Mouse (Mus musculus): ENCODE results near the gene Smim13. TPM values are rescaled to one million over a fixed set of nuclear protein-coding genes. Genes with fewer than 3 reads are reported as not detected.
A peak's percentile ranks its signal among the peaks of the same experiment; 100 is the strongest.
"Not testable (repeated sequence)": the region's sequence is repeated elsewhere in the genome, so short reads cannot be mapped to it uniquely, and the experiment has no call there.

Gene Smim13
- 100 to 1,000 TPM; 141 to 143 TPM for total RNA-seq (2021)
- long read RNA-seq, experiment 1, full-length matches to known transcripts = 144 of 156 reads
- long read RNA-seq, experiment 1, partial matches to known transcripts = 8 of 156 reads
- long read RNA-seq, experiment 1, other reads (novel, unspliced or antisense) = 4 of 156 reads
- long read RNA-seq, experiment 2, full-length matches to known transcripts = 230 of 251 reads
- long read RNA-seq, experiment 2, partial matches to known transcripts = 0 of 251 reads
- long read RNA-seq, experiment 2, other reads (novel, unspliced or antisense) = 21 of 251 reads

DNA sequence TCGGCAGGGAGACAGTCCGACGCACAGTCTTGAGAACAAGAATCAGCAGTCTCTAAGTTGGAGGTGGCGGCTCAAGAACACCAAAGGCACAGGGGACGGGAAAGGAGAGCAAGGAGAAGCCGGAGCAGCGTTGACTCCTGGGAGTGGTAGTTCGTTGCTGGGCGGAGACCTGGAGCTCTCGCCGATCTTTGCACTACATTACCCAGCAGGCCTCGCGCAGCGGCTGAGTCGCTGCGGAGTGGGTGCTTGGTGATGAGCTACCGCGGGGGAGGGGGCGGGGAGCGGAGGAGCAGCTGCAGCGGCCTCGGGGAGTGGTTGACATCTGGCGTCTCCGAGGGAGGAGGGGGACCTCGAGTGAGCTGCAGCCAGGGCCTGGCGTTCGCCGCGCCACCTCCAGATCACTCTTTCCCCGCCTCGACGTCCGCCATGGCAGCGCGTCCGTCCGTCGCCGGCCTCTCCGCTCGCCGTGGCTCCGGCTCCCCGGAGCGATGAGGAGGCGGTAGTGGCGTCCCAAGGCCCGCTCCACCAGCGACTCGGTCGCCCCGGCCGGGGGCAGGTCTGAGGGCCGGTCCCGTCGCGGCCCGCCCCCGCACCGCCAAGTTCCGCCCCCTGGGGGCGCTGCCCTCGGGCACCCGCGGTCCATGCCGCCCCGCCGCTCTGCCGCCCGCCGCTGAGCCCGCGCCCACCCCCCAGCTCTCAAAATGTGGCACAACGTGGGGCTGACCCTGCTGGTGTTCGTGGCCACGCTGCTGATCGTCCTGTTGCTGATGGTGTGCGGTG, at the start of gene Smim13:
TSS of gene Smim13 (plus strand) at position 307 of the 780 bp plus-strand sequence.
- TF ChIP-seq CTCF (conservative IDR thresholded peaks at IDR 0.05) = peak; percentile 70
- Histone ChIP-seq H3K27ac (peak within 1 kb of the TSS; percentile 99), H3K4me3 (peak within 1 kb of the TSS; percentile 69)
- peak; percentile 91 to 96 for DNase-seq (ENCODE audit: low spot score in 2 of 2)

DNA sequence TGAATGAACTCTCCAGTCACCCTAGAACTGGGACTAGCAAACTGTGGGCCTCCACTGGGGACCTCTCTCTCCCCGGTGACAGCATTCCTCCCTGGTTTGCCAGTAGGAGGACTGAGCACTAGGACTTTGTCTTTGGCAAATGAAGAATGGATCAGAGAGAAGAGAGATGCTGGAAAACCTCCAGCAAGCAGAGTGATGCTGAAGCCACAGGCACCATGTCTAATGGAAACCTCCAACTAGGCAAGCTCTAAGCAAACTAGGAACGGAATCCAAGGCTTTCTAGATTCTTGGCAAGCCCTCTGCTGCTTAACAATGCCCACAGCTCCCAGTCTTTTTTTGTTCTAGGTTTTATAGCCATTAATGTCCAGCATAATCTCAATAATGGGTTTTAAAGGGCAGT, 48.8 kb upstream of the Smim13 start:
- Histone ChIP-seq H3K4me3 (no peak overlapping the region), H3K27ac (peak overlapping the region; percentile 43; the same call in 1 of the 2 replicates)
- 0 out of 2 replicates have a peak, but pooled peaks have one; percentile 5 for TF ChIP-seq CTCF (conservative IDR thresholded peaks at IDR 0.05)
- DNase-seq (ENCODE audit: low spot score in 2 of 2) = peak in 1 of 2 experiments; percentile 37

DNA sequence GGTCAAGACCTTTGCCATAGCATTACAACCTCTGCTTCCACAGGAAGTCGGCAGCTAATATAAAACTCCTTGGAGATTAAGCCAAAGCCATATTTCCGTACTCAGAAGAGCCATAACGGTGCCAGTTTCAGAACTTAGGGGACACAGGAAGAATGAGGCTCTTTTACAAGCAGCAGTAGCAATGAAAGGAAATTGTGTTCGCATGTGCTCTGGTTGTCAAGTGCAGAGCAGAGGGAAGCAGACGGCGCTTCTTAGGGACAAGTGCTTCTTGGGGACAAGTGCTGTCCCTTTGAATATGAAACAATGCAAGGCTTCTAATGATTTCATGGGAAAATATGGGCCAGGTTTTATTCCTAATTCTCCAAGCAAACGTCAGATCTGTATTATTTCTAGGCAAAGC, 46.4 kb upstream of the Smim13 start:
- peak overlapping the region; percentile 74; the same call in 1 of the 2 replicates for H3K27ac ChIP-seq
- no peak for TF ChIP-seq CTCF (conservative IDR thresholded peaks at IDR 0.05)
- no peak overlapping the region for H3K4me3 ChIP-seq
- peak; percentile 18 to 22 for DNase-seq (ENCODE audit: low spot score in 2 of 2)

DNA sequence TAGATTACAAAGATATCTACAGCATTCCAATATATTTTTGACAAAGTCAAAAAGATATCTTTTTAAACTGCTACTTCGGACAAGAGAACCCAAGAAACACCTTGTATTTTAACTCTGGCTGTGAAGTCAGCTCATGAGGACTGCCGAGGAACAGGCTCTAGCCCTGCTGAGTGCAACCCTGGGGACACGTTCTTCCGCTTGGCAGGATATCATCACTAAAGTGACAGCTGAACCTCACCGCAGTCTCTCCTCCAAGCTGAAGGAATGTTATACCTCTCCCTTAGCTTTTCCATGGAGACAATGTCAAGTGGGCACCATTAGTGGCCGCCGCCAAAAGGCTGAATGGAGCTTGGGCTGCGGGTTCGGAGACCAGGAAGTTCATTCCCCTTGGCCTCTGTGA, 46.0 kb upstream of the Smim13 start:
- DNase-seq (ENCODE audit: low spot score in 2 of 2) = no peak
- peak overlapping the region; percentile 74; the same call in 1 of the 2 replicates for H3K27ac ChIP-seq
- no peak overlapping the region for H3K4me3 ChIP-seq
- no peak for TF ChIP-seq CTCF (conservative IDR thresholded peaks at IDR 0.05)

DNA sequence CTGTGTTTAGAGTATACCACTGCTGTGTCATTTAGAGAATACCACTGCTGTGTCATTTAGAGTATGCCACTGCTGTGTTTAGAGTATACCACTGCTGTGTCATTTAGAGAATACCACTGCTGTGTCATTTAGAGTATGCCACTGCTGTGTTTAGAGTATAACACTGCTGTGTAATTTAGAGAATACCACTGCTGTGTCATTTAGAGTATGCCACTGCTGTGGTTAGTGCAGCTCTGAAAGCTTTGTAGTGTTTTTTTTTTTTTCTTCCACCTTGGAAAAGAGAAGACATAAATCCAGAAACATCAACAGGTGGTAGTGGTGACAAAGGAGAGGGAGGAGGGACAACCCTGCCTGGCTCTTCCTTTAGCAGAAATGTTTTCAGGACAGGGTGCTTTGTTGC, 44.1 kb upstream of the Smim13 start:
- DNase-seq (ENCODE audit: low spot score in 2 of 2); H3K4me3 ChIP-seq: not testable (repeated sequence)

DNA sequence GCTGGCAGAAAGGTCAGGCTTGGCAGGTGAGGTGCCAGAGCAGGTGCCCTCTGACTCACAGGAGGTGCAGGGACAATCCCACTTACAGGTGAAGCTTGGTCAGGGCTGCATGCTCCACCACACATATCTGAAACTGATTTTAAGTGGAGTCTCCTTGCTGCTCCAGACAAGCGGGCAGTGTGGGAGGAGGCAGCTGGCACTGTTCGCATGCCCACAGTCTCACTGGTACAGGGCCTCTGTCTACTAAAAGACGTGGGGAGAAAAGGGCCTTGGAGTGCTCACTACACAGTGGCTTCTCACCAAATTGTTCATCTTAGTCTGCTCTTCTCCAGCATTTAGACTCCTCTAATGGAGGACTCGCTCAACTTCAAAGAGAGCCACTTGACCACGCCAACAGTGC, 43.4 kb upstream of the Smim13 start:
- H3K27ac ChIP-seq = peak overlapping the region; percentile 52
- H3K4me3 ChIP-seq = no peak overlapping the region
- TF ChIP-seq CTCF (conservative IDR thresholded peaks at IDR 0.05) = no peak
- DNase-seq (ENCODE audit: low spot score in 2 of 2) = peak; percentile 40 to 47

More for the DNA sequence above, 44.1 kb upstream of the Smim13 start:
- H3K27ac ChIP-seq = 0 out of 2 replicates have a peak overlapping the region, but pooled peaks have one; percentile 52

DNA sequence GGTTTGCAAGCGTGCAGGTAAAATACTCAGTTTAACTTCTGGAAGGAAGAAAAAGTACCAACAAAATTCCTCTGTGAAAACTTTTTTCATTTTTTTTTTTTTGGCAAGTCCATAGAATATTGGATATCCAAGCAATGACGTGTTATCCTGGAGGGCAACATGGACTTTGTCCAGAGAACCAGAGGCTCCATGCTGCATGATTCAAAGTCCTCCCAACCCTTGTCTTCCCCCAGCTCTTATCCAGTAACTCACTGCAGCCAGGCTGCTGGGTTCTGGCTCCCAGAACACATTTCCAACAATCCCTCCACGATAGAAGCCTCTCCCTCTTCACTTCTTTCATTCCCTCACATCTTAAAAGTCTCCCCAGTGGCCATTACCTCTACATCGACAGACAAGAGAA, 38.4 kb upstream of the Smim13 start:
- no peak for DNase-seq (ENCODE audit: low spot score in 2 of 2)
- Histone ChIP-seq H3K4me3 (no peak overlapping the region), H3K27ac (no peak overlapping the region)
- TF ChIP-seq CTCF (conservative IDR thresholded peaks at IDR 0.05) = no peak

DNA sequence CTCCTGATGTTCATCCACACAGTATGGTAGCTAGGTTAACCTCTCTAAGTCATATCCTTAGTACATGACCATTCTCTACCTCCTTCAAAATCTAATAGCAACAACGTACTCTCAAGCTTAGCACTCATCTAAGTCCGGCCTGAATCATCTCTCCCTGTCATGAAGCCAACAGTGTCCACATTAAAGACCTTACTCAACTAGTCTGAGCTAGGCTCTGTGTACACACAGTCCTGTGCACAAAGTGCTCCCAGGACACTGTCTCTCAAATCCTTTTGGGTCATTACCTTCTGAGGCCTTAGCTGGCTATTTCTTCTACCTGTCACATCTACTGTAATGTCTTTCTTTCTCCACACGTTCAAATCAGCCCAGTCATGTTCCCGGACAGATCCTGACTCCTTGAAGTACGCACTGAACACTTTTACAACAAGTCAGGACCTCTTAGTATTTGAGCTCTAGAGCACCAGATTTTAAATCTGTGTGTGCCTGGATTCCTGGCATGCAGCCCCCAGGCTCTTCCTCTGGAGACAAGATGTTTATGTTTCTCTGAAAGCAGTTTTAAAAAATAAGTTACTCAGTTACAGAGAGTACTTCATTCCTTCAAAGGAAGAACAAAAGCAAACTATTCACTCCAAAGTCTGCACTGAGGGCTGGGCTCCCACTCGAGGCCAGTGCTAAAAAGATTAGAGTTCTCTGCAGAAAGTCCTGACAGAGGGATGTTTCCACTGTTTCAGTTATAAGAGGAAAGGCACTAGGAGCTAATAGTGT, 36.9 kb upstream of the Smim13 start:
- Histone ChIP-seq H3K27ac (peak overlapping the region; percentile 36; the same call in 1 of the 2 replicates), H3K4me3 (no peak overlapping the region)
- TF ChIP-seq CTCF (conservative IDR thresholded peaks at IDR 0.05) = no peak
- DNase-seq (ENCODE audit: low spot score in 2 of 2) = no peak

DNA sequence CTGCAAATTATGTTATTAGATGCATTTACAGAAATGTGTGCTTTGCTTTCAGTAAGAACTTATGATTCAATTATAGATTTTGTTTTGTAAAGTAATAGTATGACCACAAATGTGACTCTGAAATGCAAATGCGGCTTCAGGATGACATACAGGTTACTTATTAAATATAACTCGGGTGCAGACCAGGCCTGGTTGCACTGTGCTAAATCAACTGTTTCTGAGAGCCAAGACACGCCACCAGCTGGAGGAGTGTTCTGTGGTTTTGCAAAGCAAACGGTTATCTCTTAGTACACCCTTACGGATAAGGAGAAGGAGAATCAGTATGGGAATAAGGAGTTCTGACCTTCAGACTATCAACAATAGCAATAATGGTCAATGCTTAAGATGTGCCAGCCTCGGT, 34.0 kb upstream of the Smim13 start:
- DNase-seq (ENCODE audit: low spot score in 2 of 2) = no peak
- TF ChIP-seq CTCF (conservative IDR thresholded peaks at IDR 0.05) = no peak

DNA sequence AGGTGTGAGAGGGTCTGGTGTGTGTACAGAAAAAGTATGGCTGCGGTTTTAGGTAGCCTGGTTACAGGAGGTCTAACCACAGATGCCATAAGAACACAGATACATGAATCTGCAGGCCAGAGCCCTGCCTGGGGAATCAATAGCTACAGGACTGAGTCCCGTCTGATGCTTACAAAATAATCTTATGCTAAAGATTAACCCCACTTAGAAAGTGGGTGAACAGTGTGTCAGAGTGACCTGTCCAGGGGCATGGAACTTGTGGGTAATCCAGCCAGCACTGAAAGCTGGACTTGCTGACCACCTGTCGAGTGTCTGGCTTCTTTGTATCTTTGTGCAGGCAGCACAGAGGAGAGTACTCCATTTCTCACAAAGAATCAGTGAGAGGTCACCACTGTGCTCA, 33.4 kb upstream of the Smim13 start:
- no peak for DNase-seq (ENCODE audit: low spot score in 2 of 2)
- H3K4me3 ChIP-seq = no peak overlapping the region
- TF ChIP-seq CTCF (conservative IDR thresholded peaks at IDR 0.05) = no peak
- no peak overlapping the region for H3K27ac ChIP-seq

More for the DNA sequence above, 34.0 kb upstream of the Smim13 start:
- H3K4me3 ChIP-seq = no peak overlapping the region
- H3K27ac ChIP-seq = no peak overlapping the region

DNA sequence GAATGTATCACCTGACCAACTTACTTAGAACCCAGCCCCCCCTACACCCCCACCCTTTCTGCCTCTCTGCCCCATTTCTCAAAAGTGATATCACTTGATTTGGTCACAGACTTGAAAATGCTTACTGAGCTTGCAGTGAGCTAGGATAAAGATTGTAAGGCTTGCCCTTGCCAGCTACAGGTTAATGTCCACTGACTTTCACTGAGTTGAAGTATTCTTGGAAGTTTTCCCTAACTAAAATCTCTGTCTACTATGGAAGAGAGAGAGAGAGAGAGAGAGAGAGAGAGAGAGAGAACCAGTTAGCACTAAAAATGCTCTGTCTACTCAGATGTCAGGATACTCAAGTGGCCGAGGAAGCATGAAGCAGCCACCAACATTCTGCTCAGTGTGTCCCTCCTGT, 30.6 kb upstream of the Smim13 start:
- TF ChIP-seq CTCF (conservative IDR thresholded peaks at IDR 0.05) = no peak
- no peak overlapping the region for H3K27ac ChIP-seq
- DNase-seq (ENCODE audit: low spot score in 2 of 2) = no peak
- H3K4me3 ChIP-seq = 0 out of 2 replicates have a peak overlapping the region, but pooled peaks have one; percentile 22

DNA sequence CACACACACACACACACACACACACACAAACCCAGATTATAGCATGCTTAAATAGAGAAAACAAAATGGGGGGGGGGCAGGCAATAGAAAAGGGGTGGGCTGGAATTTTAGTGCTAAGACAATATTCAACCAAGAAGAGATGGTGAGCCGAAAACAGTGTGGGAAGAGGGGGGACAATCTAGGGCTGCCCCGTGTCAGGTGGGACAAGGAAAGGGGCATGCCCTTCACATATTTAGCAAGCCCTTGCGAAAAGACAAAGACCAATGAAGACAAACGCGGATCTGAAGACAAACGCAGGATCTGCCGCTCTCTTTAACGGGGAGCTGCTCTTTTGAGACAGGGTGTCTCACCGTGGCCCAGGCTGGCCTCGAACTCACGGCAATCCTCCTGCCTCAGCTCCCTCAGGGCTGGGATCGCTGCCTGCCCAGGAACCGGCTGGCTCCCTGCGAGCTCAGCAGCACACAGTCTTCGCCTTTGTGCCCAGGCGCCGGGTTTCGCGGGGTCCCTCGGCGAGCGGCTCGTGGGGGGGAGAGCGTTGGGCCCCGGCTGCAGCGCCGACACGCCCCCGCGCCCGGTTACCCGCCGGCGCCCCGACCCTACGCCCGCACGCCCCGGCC, 29.8 kb upstream of the Smim13 start:
- H3K27ac ChIP-seq = peak overlapping the region; percentile 69
- peak; percentile 15 to 23 for DNase-seq (ENCODE audit: low spot score in 2 of 2)
- TF ChIP-seq CTCF (conservative IDR thresholded peaks at IDR 0.05) = no peak

More for the DNA sequence above, 29.8 kb upstream of the Smim13 start:
- peak overlapping the region; percentile 54 for H3K4me3 ChIP-seq

All from layer of hippocampus, adult 2 months (tissue).